In the genomic region with DNA sequence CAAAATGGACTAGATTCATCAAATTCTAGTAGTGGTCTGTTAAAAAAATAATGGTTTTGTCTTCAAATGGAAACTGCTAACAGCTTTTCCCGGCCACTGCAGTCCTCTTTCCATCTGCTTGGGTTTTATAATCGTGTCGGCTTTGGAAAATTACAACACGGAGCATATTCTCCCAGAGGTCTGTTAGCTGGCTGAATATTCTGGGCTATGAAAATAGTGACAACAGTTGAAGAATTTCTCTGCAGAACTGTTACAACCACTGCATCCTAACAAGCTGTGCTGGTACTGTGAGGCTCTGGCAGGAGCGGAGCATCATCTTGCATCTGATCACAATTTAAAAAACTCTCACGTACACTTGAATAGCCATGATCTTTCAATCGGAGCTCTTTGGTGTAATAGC, we compare ENCODE assay signal across 15 mouse cellular contexts.
DNase-seq lines count a peak whose midpoint lies in the region; ATAC-seq and TF ChIP-seq lines count a peak whose summit lies in the region.
"Had no signal": no experiment of that assay in that cellular context is flagged by ENCODE, and none has a peak within 500 bp of the region (broad histone marks: within the 10 kb centered on the region; RNA-seq: fewer than 3 reads in every experiment).

No protein-coding gene starts in this region.

- TF ChIP-seq CTCF in thymus, adult 2 months (IDR thresholded peaks at IDR 0.05; ENCODE audit: borderline replicate concordance, control insufficient read depth, extremely low read depth, insufficient read depth, low read length, poor library complexity): no peak

- no peak for ATAC-seq in midbrain, embryonic 14.5 days (ENCODE audit: low FRiP score, low TSS enrichment)
- ATAC-seq: intestine, embryonic 15.5 days; Patski had no signal

- H3K4me2 ChIP-seq in midbrain, embryonic 14.5 days (ENCODE audit: low read length): no peak overlapping the region
- H3K4me2 ChIP-seq: intestine, embryonic 15.5 days had no signal

- no peak for TF ChIP-seq POLR2A in thymus, adult 2 months (IDR thresholded peaks at IDR 0.05; ENCODE audit: control insufficient read depth, extremely low read depth, insufficient read depth, low read length, poor library complexity)

- DNase-seq in midbrain, embryonic 14.5 days: peak; percentile 21
- no peak for DNase-seq in midbrain, embryonic 10.5 days (ENCODE audit: low spot score)
- DNase-seq in layer of hippocampus, adult 11-12 months (ENCODE audit: low spot score): peak; percentile 54
- peak; percentile 26 to 36 for DNase-seq in layer of hippocampus, postnatal 36 days
- DNase-seq in right cerebral cortex, postnatal 36 days (ENCODE audit: low spot score in 2 of 2): peak; percentile 2 to 44
- no peak for DNase-seq in cerebellum, postnatal 14 days
- DNase-seq in thymus, adult 2 months: no peak
- DNase-seq: heart, adult 18-20 months; heart, postnatal 14 days; kidney, postnatal 25 days; lung, adult 18-20 months; retina, postnatal 1 day had no signal

- H3K4me3 ChIP-seq in midbrain, embryonic 14.5 days (replicated peaks; ENCODE audit: low read depth, low read length): no peak overlapping the region
- no peak overlapping the region for H3K4me3 ChIP-seq in midbrain, embryonic 10.5 days
- no peak overlapping the region for H3K4me3 ChIP-seq in thymus, adult 2 months (ENCODE audit: control insufficient read depth, insufficient read depth, low read length)
- H3K4me3 ChIP-seq: intestine, embryonic 15.5 days had no signal

- no peaks in the 10 kb centered on the region for H3K27me3 ChIP-seq in midbrain, embryonic 14.5 days (ENCODE audit: control insufficient read depth, insufficient read depth, low read length)
- no peaks in the 10 kb centered on the region for H3K27me3 ChIP-seq in midbrain, embryonic 10.5 days (ENCODE audit: low read depth, poor library complexity, severe bottlenecking)
- H3K27me3 ChIP-seq in thymus, adult 2 months (ENCODE audit: control insufficient read depth, insufficient read depth, low read length): no peaks in the 10 kb centered on the region
- H3K27me3 ChIP-seq: CH12.LX; intestine, embryonic 15.5 days; Patski had no signal

- no peaks in the 10 kb centered on the region for H3K36me3 ChIP-seq in midbrain, embryonic 14.5 days (ENCODE audit: control insufficient read depth, insufficient read depth, low read length)
- H3K36me3 ChIP-seq in midbrain, embryonic 10.5 days: no peaks in the 10 kb centered on the region
- H3K36me3 ChIP-seq in thymus, adult 2 months (ENCODE audit: control insufficient read depth, insufficient read depth, low read length): no peaks in the 10 kb centered on the region
- H3K36me3 ChIP-seq: intestine, embryonic 15.5 days had no signal

- H3K9ac ChIP-seq in midbrain, embryonic 14.5 days (replicated peaks; ENCODE audit: low read length): no peak overlapping the region
- H3K9ac ChIP-seq: intestine, embryonic 15.5 days had no signal

- no peaks in the 10 kb centered on the region for H3K9me3 ChIP-seq in midbrain, embryonic 14.5 days (ENCODE audit: control insufficient read depth, low read length)
- H3K9me3 ChIP-seq in midbrain, embryonic 10.5 days (replicated peaks): no peaks in the 10 kb centered on the region
- H3K9me3 ChIP-seq: intestine, embryonic 15.5 days had no signal

- 82% methylated on average over 7 of the region's 7 CpGs for WGBS in midbrain, embryonic 14.5 days
- WGBS in midbrain, embryonic 10.5 days: 86% methylated on average over 7 of the region's 7 CpGs
- WGBS in thymus, adult 2 months: 91% methylated on average over 7 of the region's 7 CpGs

- H3K4me1 ChIP-seq in midbrain, embryonic 14.5 days (ENCODE audit: control insufficient read depth, insufficient read depth, low read length): 0 out of 2 replicates have a peak, but pooled peaks cover under 1% of the 10 kb centered on the region
- peaks cover 9% of the 10 kb centered on the region for H3K4me1 ChIP-seq in midbrain, embryonic 10.5 days
- no peaks in the 10 kb centered on the region for H3K4me1 ChIP-seq in thymus, adult 2 months (replicated peaks; ENCODE audit: control insufficient read depth, insufficient read depth, low read length)
- H3K4me1 ChIP-seq: intestine, embryonic 15.5 days had no signal

- no peak overlapping the region for H3K27ac ChIP-seq in midbrain, embryonic 14.5 days (replicated peaks; ENCODE audit: low read depth, low read length)
- no peak overlapping the region for H3K27ac ChIP-seq in midbrain, embryonic 10.5 days (replicated peaks)
- no peak overlapping the region for H3K27ac ChIP-seq in thymus, adult 2 months (ENCODE audit: control insufficient read depth, insufficient read depth, low read length)
- H3K27ac ChIP-seq: intestine, embryonic 15.5 days had no signal

Comparison
In these comparisons a context has a peak if more than half of its experiments do, and no peak if none do; other contexts are left out.
1. DNase-seq: peak in midbrain, embryonic 14.5 days (single experiment), layer of hippocampus, adult 11-12 months (single experiment), layer of hippocampus, postnatal 36 days (2 of 2) and right cerebral cortex, postnatal 36 days (2 of 2); none in midbrain, embryonic 10.5 days (single experiment), cerebellum, postnatal 14 days (0 of 2) and thymus, adult 2 months (single experiment).